Mouse (Mus musculus) erythroid progenitor cell, adult 5-6 weeks (primary cell): ENCODE data around the gene Mamdc4. TPM values are rescaled to one million over a fixed set of nuclear protein-coding genes. Genes with fewer than 3 reads are reported as not detected.

Experiments
- ATAC-seq: replicated peaks from 2 replicates; pipeline ENCODE4 v1.8.0; 2016; ENCODE audit warnings: moderate number of reproducible peaks, mild to moderate bottlenecking, moderate TSS enrichment, inconsistent platforms; ENCODE audit not compliant: poor library complexity, low FRiP score, severe bottlenecking
- total RNA-seq, 2 experiments: library from RNA; stranded (forward) in 1 of 2; stranded (reverse) in 1 of 2; fragments of 150-400 nt in 1 of 2; fragments of 186-747, 209-891 nt in 1 of 2; gene quantifications; 2 replicates each; pipeline versions ENCODE4 v1.2.3 to v1.2.4; 2015 to 2017; ENCODE audit warnings: low replicate concordance in 2 of 2

Mamdc4 gene
- total RNA-seq, 2 experiments from 2014 or later: not detected

GRCm38 (mm10) chr2:25583571-25583970 is 8.9 kb upstream of the Mamdc4 start:
- ATAC-seq: no peak

- ATAC-seq: no peak
Measured at GRCm38 (mm10) chr2:25583120-25583481, 8.5 kb upstream of the Mamdc4 start.

GRCm38 (mm10) chr2:25582466-25583119 is 7.9 kb upstream of the Mamdc4 start:
- ATAC-seq: no peak

GRCm38 (mm10) chr2:25581901-25582301 is 7.3 kb upstream of the Mamdc4 start:
- peak; percentile 4; the same call in 1 of the 2 replicates for ATAC-seq

- peak; percentile 58 for ATAC-seq
Measured at GRCm38 (mm10) chr2:25581294-25581864, 6.7 kb upstream of the Mamdc4 start, which contains the start of gene Ajm1. Gene Ajm1 (minus strand): TSS chr2:25581757.

GRCm38 (mm10) chr2:25580621-25581101 is 6.0 kb upstream of the Mamdc4 start:
- no peak for ATAC-seq

GRCm38 (mm10) chr2:25579737-25580460 is 5.3 kb upstream of the Mamdc4 start:
- ATAC-seq: no peak

- no peak for ATAC-seq
Measured at GRCm38 (mm10) chr2:25578796-25579736, 4.4 kb upstream of the Mamdc4 start.

GRCm38 (mm10) chr2:25577951-25578795 is 3.5 kb upstream of the Mamdc4 start:
- ATAC-seq: no peak

- ATAC-seq: no peak
Measured at GRCm38 (mm10) chr2:25576965-25577891, 2.6 kb upstream of the Mamdc4 start.

GRCm38 (mm10) chr2:25576028-25576850 is 1.6 kb upstream of the Mamdc4 start:
- ATAC-seq: no peak

- ATAC-seq: no peak
Measured at GRCm38 (mm10) chr2:25575432-25576027, 885 bp upstream of the Mamdc4 start.

- ATAC-seq: no peak
Measured at GRCm38 (mm10) chr2:25574136-25574535, 509 bp downstream of the Mamdc4 start.

- no peak for ATAC-seq
Measured at GRCm38 (mm10) chr2:25573068-25573467, 1.6 kb downstream of the Mamdc4 start.

- no peak for ATAC-seq
Measured at GRCm38 (mm10) chr2:25571221-25571620, 3.4 kb downstream of the Mamdc4 start.

GRCm38 (mm10) chr2:25569323-25569722 is 5.3 kb downstream of the Mamdc4 start:
- ATAC-seq: no peak
